Mouse (Mus musculus): Measurements from ENCODE around the gene Zfp384. TPM values are rescaled to one million over a fixed set of nuclear protein-coding genes. Genes with fewer than 3 reads are reported as not detected.
"Not testable (repeated sequence)": the region's sequence is repeated elsewhere in the genome, so short reads cannot be mapped to it uniquely, and the experiment has no call there.

Zfp384 gene
- polyA plus RNA-seq, 1 experiment from 2014 or later, result 57.8 TPM

DNA sequence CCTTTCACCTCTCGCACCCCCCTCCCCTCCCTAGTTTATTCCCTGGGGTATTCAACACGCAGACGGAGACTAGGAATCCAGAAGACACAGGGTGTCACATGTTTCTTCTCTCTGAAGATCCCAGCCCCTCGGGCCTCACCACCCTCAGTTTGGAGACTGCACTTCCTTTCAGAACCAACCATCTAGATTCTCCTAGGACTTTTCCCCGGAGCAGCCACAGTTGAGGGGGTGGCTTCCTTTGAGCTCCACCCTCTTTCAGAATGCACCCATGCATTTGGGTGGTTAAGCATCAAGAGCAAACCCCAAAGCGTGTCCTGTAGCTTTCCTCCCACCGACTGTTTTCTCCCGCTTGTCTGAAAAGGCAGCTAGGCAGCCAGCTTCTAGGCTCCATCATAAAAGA is 10.9 kb upstream of the Zfp384 start:
- WGBS (ENCODE audit: missing documents), result 8% methylated on average over 8 of the region's 8 CpGs
- Histone ChIP-seq H3K4me3 (ENCODE audit: inconsistent target) (no peak overlapping the region), H3K36me3 (ENCODE audit: inconsistent target) (no peaks in the 10 kb centered on the region), H3K27ac (no peak overlapping the region), H3K79me2 (ENCODE audit: inconsistent target) (no peaks in the 10 kb centered on the region)

GRCm38 (mm10) chr6:124999091-124999490 is 9.9 kb upstream of the Zfp384 start:
- no peaks in the 10 kb centered on the region for H3K36me3 ChIP-seq (ENCODE audit: inconsistent target)
- no peak overlapping the region for H3K27ac ChIP-seq
- no peak overlapping the region for H3K4me3 ChIP-seq (ENCODE audit: inconsistent target)
- H3K79me2 ChIP-seq (ENCODE audit: inconsistent target), result no peaks in the 10 kb centered on the region
- 76% methylated on average over 11 of the region's 14 CpGs for WGBS (ENCODE audit: missing documents)

DNA sequence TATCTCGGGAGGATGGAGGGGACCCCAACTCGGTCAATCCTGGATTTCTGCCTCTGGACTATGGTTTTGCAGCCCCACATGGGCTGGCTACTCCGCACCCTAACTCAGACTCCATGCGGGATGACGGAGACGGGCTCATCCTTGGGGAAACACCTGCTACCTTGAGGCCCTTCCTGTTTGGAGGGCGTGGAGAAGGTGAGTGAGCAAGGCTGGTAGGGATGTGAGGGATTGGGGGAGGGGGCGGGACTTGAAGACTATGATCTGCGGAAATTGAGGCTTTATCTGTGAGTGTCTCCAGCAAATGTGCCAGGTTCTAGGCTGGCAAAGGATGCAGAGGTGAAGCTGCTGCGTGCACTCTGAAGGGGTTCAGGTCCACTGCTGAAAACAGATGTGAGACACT is 9.4 kb upstream of the Zfp384 start:
- Histone ChIP-seq H3K27ac (no peak overlapping the region), H3K36me3 (ENCODE audit: inconsistent target) (no peaks in the 10 kb centered on the region), H3K4me3 (ENCODE audit: inconsistent target) (no peak overlapping the region), H3K79me2 (ENCODE audit: inconsistent target) (no peaks in the 10 kb centered on the region)
- WGBS (ENCODE audit: missing documents), result 67% methylated on average over 7 of the region's 10 CpGs

- Histone ChIP-seq H3K27ac (no peak overlapping the region), H3K36me3 (ENCODE audit: inconsistent target) (no peaks in the 10 kb centered on the region), H3K4me3 (ENCODE audit: inconsistent target) (no peak overlapping the region), H3K79me2 (ENCODE audit: inconsistent target) (no peaks in the 10 kb centered on the region)
- 71% methylated on average over 3 of the region's 3 CpGs for WGBS (ENCODE audit: missing documents)
Observed at GRCm38 (mm10) chr6:125003706-125004105, 5.2 kb upstream of the Zfp384 start.

GRCm38 (mm10) chr6:125005086-125005485 is 3.9 kb upstream of the Zfp384 start:
- Histone ChIP-seq H3K79me2 (ENCODE audit: inconsistent target) (peaks cover under 1% of the 10 kb centered on the region; the same call in 1 of the 2 replicates), H3K4me3 (ENCODE audit: inconsistent target) (no peak overlapping the region), H3K36me3 (ENCODE audit: inconsistent target) (no peaks in the 10 kb centered on the region), H3K27ac (no peak overlapping the region)
- 70% methylated on average over 3 of the region's 3 CpGs for WGBS (ENCODE audit: missing documents)

DNA sequence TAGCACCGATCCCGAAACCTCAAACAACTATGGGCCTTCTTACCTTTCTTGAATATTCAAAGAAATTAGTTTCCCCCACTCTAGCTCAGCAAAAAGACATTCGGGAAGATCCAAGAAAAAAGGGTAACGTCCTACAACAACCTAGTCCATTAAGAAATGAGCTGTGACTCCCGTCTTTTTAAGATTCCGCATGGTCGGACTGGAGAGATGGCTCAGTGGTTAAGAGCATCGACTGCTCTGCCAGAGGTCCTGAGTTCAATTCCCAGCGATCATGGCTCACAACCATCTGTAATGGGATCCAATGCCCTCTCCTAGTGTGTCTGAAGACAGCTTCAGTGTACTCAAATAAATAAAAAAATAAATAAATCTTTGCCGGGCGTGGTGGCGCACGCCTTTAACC is 885 bp upstream of the Zfp384 start:
- 52% methylated on average over 13 of the region's 13 CpGs for WGBS (ENCODE audit: missing documents)

DNA sequence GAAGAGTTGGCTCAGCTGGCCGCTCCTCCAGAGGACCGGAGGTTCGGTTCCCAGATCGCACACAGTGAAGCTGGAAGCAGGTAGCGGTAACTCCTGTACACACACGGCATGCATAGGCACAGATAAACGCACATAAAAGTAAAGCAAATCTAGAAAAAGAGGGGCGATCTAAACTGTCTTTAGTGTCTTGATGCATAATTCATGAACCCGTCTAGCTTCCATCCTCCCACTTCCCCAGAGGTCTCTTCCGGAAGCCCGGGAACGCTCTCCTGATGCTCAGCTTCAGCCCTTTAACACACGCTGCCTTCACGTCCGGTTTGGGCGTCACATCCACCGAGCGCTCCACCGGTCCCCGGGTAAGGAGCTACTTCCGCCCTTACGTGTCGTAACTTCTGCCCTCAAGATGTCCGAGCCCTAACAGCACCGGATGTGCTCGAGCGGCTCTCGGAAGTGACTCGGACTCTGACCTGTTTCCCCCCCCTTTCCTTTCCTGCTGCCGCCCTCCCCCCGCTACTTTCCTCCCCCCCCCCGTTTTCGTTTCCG is 288 bp upstream of the Zfp384 start:
- Histone ChIP-seq H3K27ac (peak overlapping the region; percentile 79), H3K4me3 (ENCODE audit: inconsistent target) (peak overlapping the region; percentile 70), H3K36me3 (ENCODE audit: inconsistent target) (peaks cover 25% of the 10 kb centered on the region), H3K79me2 (ENCODE audit: inconsistent target) (peaks cover 36% of the 10 kb centered on the region)
- under 1% methylated on average over 29 of the region's 34 CpGs for WGBS (ENCODE audit: missing documents)

More for the DNA sequence above, 885 bp upstream of the Zfp384 start:
- Histone ChIP-seq H3K36me3 (ENCODE audit: inconsistent target) (peaks cover 19% of the 10 kb centered on the region; the same call in 1 of the 2 replicates), H3K27ac (peak overlapping the region; percentile 79), H3K4me3 (ENCODE audit: inconsistent target) (peak overlapping the region; percentile 70), H3K79me2 (ENCODE audit: inconsistent target) (peaks cover 30% of the 10 kb centered on the region)

- WGBS (ENCODE audit: missing documents), result under 1% methylated on average over 28 of the region's 78 CpGs
- peak overlapping the region; percentile 74 for H3K4me3 ChIP-seq (ENCODE audit: inconsistent target)
Observed at GRCm38 (mm10) chr6:125009181-125010073, 482 bp downstream of the Zfp384 start.

GRCm38 (mm10) chr6:125017682-125018081 is 8.7 kb downstream of the Zfp384 start:
- Histone ChIP-seq H3K4me3 (ENCODE audit: inconsistent target) (no peak overlapping the region), H3K36me3 (ENCODE audit: inconsistent target) (peaks cover 74% of the 10 kb centered on the region), H3K27ac (no peak overlapping the region), H3K79me2 (ENCODE audit: inconsistent target) (peaks cover 100% of the 10 kb centered on the region)
- WGBS (ENCODE audit: missing documents), result 95% methylated on average over 3 of the region's 3 CpGs

More at GRCm38 (mm10) chr6:125009181-125010073, 482 bp downstream of the Zfp384 start:
- Histone ChIP-seq H3K27ac (peak overlapping the region; percentile 96), H3K79me2 (ENCODE audit: inconsistent target) (peaks cover 44% of the 10 kb centered on the region), H3K36me3 (ENCODE audit: inconsistent target) (peaks cover 32% of the 10 kb centered on the region)

DNA sequence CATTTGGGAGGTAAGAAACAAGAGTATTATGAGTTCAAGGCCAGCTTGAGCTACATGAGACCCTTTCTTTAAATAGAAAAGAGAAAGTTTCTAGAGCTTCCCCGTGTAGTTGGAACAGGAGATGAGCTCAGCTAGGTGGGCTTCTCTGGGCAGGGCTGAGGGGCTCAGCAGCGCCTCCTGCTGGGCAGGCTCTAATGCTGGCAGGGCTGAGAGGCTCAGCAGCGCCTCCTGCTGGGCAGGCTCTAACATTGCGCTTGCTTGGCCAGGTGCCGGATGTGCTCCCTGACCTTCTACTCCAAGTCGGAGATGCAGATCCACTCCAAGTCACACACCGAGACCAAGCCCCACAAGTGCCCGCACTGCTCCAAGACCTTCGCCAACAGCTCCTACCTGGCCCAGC is 21.6 kb downstream of the Zfp384 start:
- 46% methylated on average over 3 of the region's 9 CpGs for WGBS (ENCODE audit: missing documents)
- Histone ChIP-seq H3K79me2 (ENCODE audit: inconsistent target) (peaks cover 26% of the 10 kb centered on the region; the same call in 1 of the 2 replicates), H3K36me3 (ENCODE audit: inconsistent target) (peaks cover 83% of the 10 kb centered on the region)
- not testable (repeated sequence) for H3K27ac ChIP-seq; H3K4me3 ChIP-seq (ENCODE audit: inconsistent target)

GRCm38 (mm10) chr6:125031604-125032003 is 22.7 kb downstream of the Zfp384 start:
- no peak overlapping the region for H3K4me3 ChIP-seq (ENCODE audit: inconsistent target)
- H3K27ac ChIP-seq, result no peak overlapping the region
- 95% methylated on average over 15 of the region's 16 CpGs for WGBS (ENCODE audit: missing documents)
- H3K79me2 ChIP-seq (ENCODE audit: inconsistent target), result peaks cover 15% of the 10 kb centered on the region; the same call in 1 of the 2 replicates
- H3K36me3 ChIP-seq (ENCODE audit: inconsistent target), result peaks cover 78% of the 10 kb centered on the region

DNA sequence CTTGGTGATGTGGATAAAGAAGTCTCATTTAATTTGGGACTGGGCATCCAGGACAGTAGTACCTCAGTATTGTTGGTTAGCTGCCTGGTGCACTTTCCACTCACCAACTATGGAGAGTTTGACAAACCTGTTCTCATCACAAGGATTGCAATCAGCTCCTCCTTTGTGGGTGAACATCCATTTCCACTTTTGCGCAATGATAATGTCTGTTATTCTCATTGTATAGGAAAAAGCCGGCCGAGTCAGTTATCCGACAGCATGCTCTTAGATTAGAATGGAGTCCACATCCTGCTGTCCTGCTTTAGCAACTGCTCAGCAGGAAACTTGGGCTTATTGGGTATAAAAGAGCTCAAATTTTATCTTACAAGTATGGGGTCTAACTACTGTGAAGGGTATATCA is 29.7 kb downstream of the Zfp384 start:
- H3K79me2 ChIP-seq (ENCODE audit: inconsistent target), result peaks cover 34% of the 10 kb centered on the region
- H3K36me3 ChIP-seq (ENCODE audit: inconsistent target), result peaks cover 29% of the 10 kb centered on the region
- peak overlapping the region; percentile 84 for H3K27ac ChIP-seq
- peak overlapping the region; percentile 83 for H3K4me3 ChIP-seq (ENCODE audit: inconsistent target)
- whole genome bisulfite sequencing (ENCODE audit: missing documents), result 76% methylated on average over 4 of the region's 4 CpGs

DNA sequence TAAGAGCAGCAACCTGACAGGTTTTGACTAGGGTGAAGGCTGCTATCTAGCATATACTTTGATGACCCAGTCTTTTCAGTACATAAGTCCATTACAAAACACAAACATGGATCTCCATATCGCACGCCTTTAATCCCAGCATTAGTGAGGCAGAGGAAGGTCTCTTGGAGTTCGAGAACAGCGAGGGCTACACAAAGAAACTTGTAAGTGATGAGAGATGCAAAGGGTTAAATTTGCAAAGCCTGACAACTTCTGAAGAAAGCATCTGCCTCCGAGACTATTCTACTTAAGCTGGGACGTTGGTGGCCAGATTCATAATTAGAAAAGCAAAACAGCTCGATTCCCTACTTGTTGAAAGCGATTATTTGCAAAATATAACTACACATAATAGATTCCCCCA is 30.2 kb downstream of the Zfp384 start:
- 9% methylated on average over 8 of the region's 8 CpGs for WGBS (ENCODE audit: missing documents)
- peak overlapping the region; percentile 84 for H3K27ac ChIP-seq
- H3K4me3 ChIP-seq (ENCODE audit: inconsistent target), result peak overlapping the region; percentile 83
- peaks cover 35% of the 10 kb centered on the region for H3K79me2 ChIP-seq (ENCODE audit: inconsistent target)
- H3K36me3 ChIP-seq (ENCODE audit: inconsistent target), result peaks cover 29% of the 10 kb centered on the region

DNA sequence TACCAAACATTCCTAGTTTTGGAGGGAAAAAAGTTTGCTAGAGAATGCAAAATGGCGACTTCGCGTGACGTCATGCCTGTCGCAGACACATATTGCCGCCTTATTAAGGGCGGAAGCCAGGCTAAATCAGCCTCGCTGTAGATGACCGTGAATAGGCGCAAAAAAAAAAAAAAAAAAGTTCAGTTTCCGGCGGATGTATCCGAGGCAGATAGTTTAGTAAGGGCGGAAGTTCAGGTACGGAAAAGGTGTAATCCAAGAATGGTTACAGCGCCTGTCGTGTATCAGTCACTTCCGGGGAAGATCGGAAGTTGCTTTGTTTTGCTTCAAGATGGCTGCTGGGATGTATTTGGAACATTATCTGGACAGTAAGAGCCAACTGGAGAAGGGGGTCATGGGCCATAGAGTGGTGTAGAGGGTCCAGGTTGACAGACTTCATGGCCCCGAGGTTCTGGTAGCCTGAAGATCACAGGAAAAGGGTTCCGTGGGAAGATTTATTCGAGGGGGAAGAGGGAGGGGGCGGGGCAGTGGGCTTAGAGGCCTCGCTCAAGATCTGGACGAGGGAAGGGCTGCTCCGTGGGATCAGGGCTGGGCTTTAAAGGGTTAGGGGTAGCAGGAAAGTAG is 30.7 kb downstream of the Zfp384 start, which contains the start of gene Ing4:
Gene Ing4, plus strand, starts transcription at position 228 of the 621 bp plus-strand sequence.
- peak within 1 kb of the TSS; percentile 83 for H3K4me3 ChIP-seq (ENCODE audit: inconsistent target)
- H3K36me3 ChIP-seq (ENCODE audit: inconsistent target), result peaks cover 29% of the 10 kb centered on the region
- peak within 1 kb of the TSS; percentile 84 for H3K27ac ChIP-seq
- peaks cover 35% of the 10 kb centered on the region for H3K79me2 ChIP-seq (ENCODE audit: inconsistent target)
- WGBS (ENCODE audit: missing documents), result under 1% methylated on average over 26 of the region's 26 CpGs
